Mouse (Mus musculus): Measurements from ENCODE around the gene Tmem167b. TPM values are rescaled to one million over a fixed set of nuclear protein-coding genes. Genes with fewer than 3 reads are reported as not detected.
A peak's percentile ranks its signal among the peaks of the same experiment; 100 is the strongest.
"Not testable (repeated sequence)": the region's sequence is repeated elsewhere in the genome, so short reads cannot be mapped to it uniquely, and the experiment has no call there.

The Tmem167b gene
- 10 to 100 TPM; 17.7 to 19.7 TPM for total RNA-seq (2021)
- long read RNA-seq, experiment 1, transcript Tmem167b-201 (3 exons, 2,864 nt) = major isoform, 17 of 21 reads
- long read RNA-seq, experiment 1, partial matches to known transcripts = 0 of 21 reads
- long read RNA-seq, experiment 1, other reads (novel, unspliced or antisense) = 3 of 21 reads
- long read RNA-seq, experiment 2, transcript Tmem167b-201 (3 exons, 2,864 nt) = major isoform, 25 of 29 reads
- long read RNA-seq, experiment 2, partial matches to known transcripts = 2 of 29 reads
- long read RNA-seq, experiment 2, other reads (novel, unspliced or antisense) = 0 of 29 reads

GRCm38 (mm10) chr3:108562133-108562730, at the start of gene Tmem167b:
Gene Tmem167b (minus strand): TSS chr3:108562466.
- intact Hi-C loops (cut with DNase I; ENCODE audit: low total_unique reads) = loop anchor here (5.0 kb wide), 2 partner anchors 95 to 160 kb away; no protein-coding TSS in a partner anchor
- peak; percentile 96 for DNase-seq

GRCm38 (mm10) chr3:108608906-108609305, 46.6 kb upstream of the Tmem167b start:
- intact Hi-C loops (cut with DNase I; ENCODE audit: low total_unique reads) = no loop called here
- DNase-seq = no peak

GRCm38 (mm10) chr3:108591530-108592522, 29.6 kb upstream of the Tmem167b start:
- intact Hi-C loops (cut with DNase I; ENCODE audit: low total_unique reads) = no loop called here

GRCm38 (mm10) chr3:108590786-108591529, 28.7 kb upstream of the Tmem167b start, which contains the start of gene Wdr47:
Gene Wdr47 (plus strand): TSS chr3:108591279.
- intact Hi-C loops (cut with DNase I; ENCODE audit: low total_unique reads) = no loop called here
- peak; percentile 96 for DNase-seq

More at GRCm38 (mm10) chr3:108591530-108592522, 29.6 kb upstream of the Tmem167b start:
- DNase-seq = no peak

- intact Hi-C loops (cut with DNase I; ENCODE audit: low total_unique reads) = no loop called here
- no peak for DNase-seq
Observed at GRCm38 (mm10) chr3:108588446-108588845, 26.2 kb upstream of the Tmem167b start.

- DNase-seq = no peak
- intact Hi-C loops (cut with DNase I; ENCODE audit: low total_unique reads) = no loop called here
Observed at GRCm38 (mm10) chr3:108584580-108584979, 22.3 kb upstream of the Tmem167b start.

GRCm38 (mm10) chr3:108574018-108574417, 11.8 kb upstream of the Tmem167b start:
- DNase-seq = no peak
- intact Hi-C loops (cut with DNase I; ENCODE audit: low total_unique reads) = no loop called here

GRCm38 (mm10) chr3:108572309-108573010, 10.2 kb upstream of the Tmem167b start:
- DNase-seq = no peak
- intact Hi-C loops (cut with DNase I; ENCODE audit: low total_unique reads) = no loop called here

DNA sequence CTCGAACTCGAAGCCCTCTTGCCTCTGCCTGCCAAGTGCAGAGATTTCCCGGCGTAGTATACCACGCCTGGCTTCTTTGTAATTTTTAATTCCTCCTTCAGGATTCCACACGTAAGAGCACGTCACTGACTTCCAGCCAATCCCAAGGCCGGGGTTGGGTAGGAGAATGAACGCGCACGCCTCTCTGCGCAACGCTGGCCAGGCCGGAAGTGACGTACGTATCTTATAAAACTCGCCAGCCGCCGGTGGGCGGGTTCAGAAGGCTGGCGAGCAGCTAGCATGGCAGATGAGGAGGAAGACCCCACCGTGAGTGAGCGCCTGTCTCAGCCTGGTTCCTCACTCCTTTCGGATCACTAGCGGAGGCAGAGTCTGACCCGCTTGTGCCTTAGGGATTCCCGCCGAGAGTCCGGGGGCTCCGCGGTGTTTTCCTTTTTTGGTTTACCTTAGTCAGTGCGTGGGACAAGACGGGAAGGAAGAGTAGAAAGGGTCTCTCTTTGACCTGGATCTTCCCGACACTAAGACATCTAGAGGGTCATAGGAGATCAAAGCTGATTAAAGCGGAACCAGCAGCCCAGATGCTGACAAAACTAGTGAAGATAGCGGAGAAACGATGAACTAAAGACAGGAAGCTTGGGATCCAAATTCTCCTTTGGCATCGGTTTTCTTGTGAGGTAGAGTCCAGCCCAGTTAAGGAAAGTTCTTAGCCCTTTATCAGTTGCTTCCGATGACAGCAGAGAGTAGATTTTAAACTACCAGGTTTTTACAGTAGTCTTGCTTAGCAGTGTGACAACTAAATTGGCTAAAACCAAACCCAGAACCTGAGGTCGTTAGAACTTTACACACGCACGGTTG, 9.4 kb upstream of the Tmem167b start, which contains the start of gene Taf13:
Gene Taf13 (plus strand): TSS at position 256 of the 852 bp plus-strand sequence.
- intact Hi-C loops (cut with DNase I; ENCODE audit: low total_unique reads) = no loop called here
- DNase-seq = peak; percentile 95

DNA sequence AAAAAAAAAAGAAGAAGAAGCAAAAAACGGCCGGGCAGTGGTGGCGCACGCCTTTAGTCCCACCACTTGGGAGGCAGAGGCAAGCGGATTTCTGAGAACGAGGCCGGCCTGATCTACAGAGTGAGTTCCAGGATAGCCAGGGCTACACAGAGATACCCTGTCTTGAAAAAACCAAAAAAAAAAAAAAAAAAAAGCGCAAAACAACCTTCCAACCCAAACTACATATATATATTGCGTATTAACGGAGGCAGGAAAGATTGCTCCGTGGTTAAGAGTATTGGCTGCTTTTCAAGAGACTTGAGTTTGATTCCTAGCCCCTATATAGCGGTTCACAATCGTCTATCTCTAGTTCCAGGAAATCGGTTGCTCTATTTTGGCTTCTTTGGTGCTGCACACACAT, 8.5 kb upstream of the Tmem167b start:
- no peak for DNase-seq
- intact Hi-C loops (cut with DNase I; ENCODE audit: low total_unique reads) = no loop called here

- intact Hi-C loops (cut with DNase I; ENCODE audit: low total_unique reads) = not testable (repeated sequence)
Observed at GRCm38 (mm10) chr3:108569636-108570035, 7.4 kb upstream of the Tmem167b start.

GRCm38 (mm10) chr3:108567990-108568877, 6.0 kb upstream of the Tmem167b start:
- DNase-seq = no peak

More at GRCm38 (mm10) chr3:108569636-108570035, 7.4 kb upstream of the Tmem167b start:
- DNase-seq = not testable (repeated sequence)

GRCm38 (mm10) chr3:108563309-108563708, 1.0 kb upstream of the Tmem167b start:
- intact Hi-C loops (cut with DNase I; ENCODE audit: low total_unique reads) = loop anchor here (5.0 kb wide), 2 partner anchors 96 to 161 kb away; no protein-coding TSS in a partner anchor
- DNase-seq = peak; percentile 73

More at GRCm38 (mm10) chr3:108567990-108568877, 6.0 kb upstream of the Tmem167b start:
- intact Hi-C loops (cut with DNase I; ENCODE audit: low total_unique reads) = no loop called here

GRCm38 (mm10) chr3:108562777-108563271, 558 bp upstream of the Tmem167b start:
- intact Hi-C loops (cut with DNase I; ENCODE audit: low total_unique reads) = loop anchor here (5.0 kb wide), 2 partner anchors 96 to 161 kb away; no protein-coding TSS in a partner anchor
- no peak for DNase-seq

GRCm38 (mm10) chr3:108557888-108558287, 4.4 kb downstream of the Tmem167b start:
- intact Hi-C loops (cut with DNase I; ENCODE audit: low total_unique reads) = no loop called here
- DNase-seq = no peak

Measured in gastrocnemius, postnatal 14 days (tissue).